Mouse (Mus musculus) liver, postnatal 0 days (tissue): ENCODE data around the gene Tle6. TPM values are rescaled to one million over a fixed set of nuclear protein-coding genes. Genes with fewer than 3 reads are reported as not detected.
A peak's percentile ranks its signal among the peaks of the same experiment; 100 is the strongest.

Experiments
- ATAC-seq: fragments of 200-750 bp; cut with Nextera tagmentation; 2 replicates; pipeline ENCODE4 v1.8.0; 2017; ENCODE audit warnings: mild to moderate bottlenecking, moderate library complexity
- DNase-seq: peaks from one replicate; pipeline ENCODE4 v3.0.0-alpha.2; 2016
- H3K27ac ChIP-seq: fragments of 300-500 bp; sonication (generic); 2 replicates; pipeline ENCODE4 v1.5.1; 2014; ENCODE audit warnings: antibody characterized with exemption, moderate library complexity, mild to moderate bottlenecking, low read depth
- H3K27me3 ChIP-seq: fragments of 300-500 bp; sonication (generic); 2 replicates; pipeline ENCODE4 v1.6.1; 2014; ENCODE audit warnings: low read length, control low read depth, mixed read lengths; ENCODE audit not compliant: insufficient read depth
- H3K36me3 ChIP-seq: fragments of 300-500 bp; sonication (generic); replicated peaks from 2 replicates; pipeline ENCODE4 v1.6.1; 2014; ENCODE audit warnings: mild to moderate bottlenecking, control low read depth, low read length, moderate library complexity, mixed read lengths; ENCODE audit not compliant: insufficient read depth
- H3K4me1 ChIP-seq: fragments of 300-500 bp; sonication (generic); 2 replicates; pipeline ENCODE4 v1.6.1; 2014; ENCODE audit warnings: antibody characterized with exemption, mild to moderate bottlenecking, control low read depth; ENCODE audit not compliant: insufficient read depth
- H3K4me2 ChIP-seq: fragments of 300-500 bp; sonication (generic); 2 replicates; pipeline ENCODE4 v1.6.1; 2014; ENCODE audit warnings: low read depth, mild to moderate bottlenecking, low read length, moderate library complexity, mixed read lengths
- H3K4me3 ChIP-seq: fragments of 300-500 bp; sonication (generic); 2 replicates; pipeline ENCODE4 v1.5.1; 2014; ENCODE audit warnings: low read depth, low read length
- H3K9ac ChIP-seq: fragments of 300-500 bp; sonication (generic); replicated peaks from 2 replicates; pipeline ENCODE4 v1.6.1; 2014; ENCODE audit warnings: mild to moderate bottlenecking, moderate library complexity
- H3K9me3 ChIP-seq: fragments of 300-500 bp; sonication (generic); 2 replicates; pipeline ENCODE4 v1.6.1; 2016; ENCODE audit warnings: mild to moderate bottlenecking, control low read depth, low read length, mixed read lengths
- CTCF ChIP-seq: sonication (generic); IDR thresholded peaks from 2 replicates; pipeline ENCODE4 v1.5.1; 2016; ENCODE audit warnings: antibody characterized with exemption, low read depth
- EP300 ChIP-seq: IDR thresholded peaks from 2 replicates; pipeline ENCODE4 v1.6.1; 2016; ENCODE audit warnings: antibody characterized with exemption, low read depth, mild to moderate bottlenecking
- WGBS: fragments of 180-500 bp; shearing (Covaris S2); extraction: QIAGEN DNeasy Blood & Tissue Kit; methylation state at CpG from one replicate; pipeline ENCODE4 v1.1.7; 2014; ENCODE audit not compliant: insufficient replicate concordance; 5-methylcytosine and 5-hydroxymethylcytosine counted together
- polyA plus RNA-seq: library from polyadenylated mRNA; unstranded; fragments of >200 nt; fragmentation: Nextera tagmentation; extraction: Ambion mirVana; gene quantifications from 2 replicates; pipeline ENCODE4 v1.2.1, GENCODE M21; 2015

Gene Tle6
- polyA plus RNA-seq, 1 experiment from 2014 or later = 3.0 TPM

GRCm38 (mm10) chr10:81626101-81626993 lies 25.5 kb upstream of the Tle6 start:
- 82% methylated on average over 22 of the region's 22 CpGs for WGBS

GRCm38 (mm10) chr10:81623441-81623840 lies 22.6 kb upstream of the Tle6 start:
- Histone ChIP-seq H3K4me3 (no peak overlapping the region), H3K36me3 (peaks cover 10% of the 10 kb centered on the region; the same call in 1 of the 2 replicates), H3K27ac (no peak overlapping the region), H3K27me3 (no peaks in the 10 kb centered on the region), H3K9ac (no peak overlapping the region), H3K4me1 (peaks cover 16% of the 10 kb centered on the region), H3K9me3 (no peaks in the 10 kb centered on the region), H3K4me2 (no peak overlapping the region)
- no peak for ATAC-seq
- no peak for DNase-seq
- WGBS = 59% methylated on average over 8 of the region's 8 CpGs
- TF ChIP-seq EP300 = no peak
- no peak for TF ChIP-seq CTCF

More at GRCm38 (mm10) chr10:81626101-81626993, 25.5 kb upstream of the Tle6 start:
- no peak for DNase-seq
- H3K27me3 ChIP-seq = no peaks in the 10 kb centered on the region
- no peak for ATAC-seq
- peak overlapping the region; percentile 91 for H3K27ac ChIP-seq
- H3K9me3 ChIP-seq = no peaks in the 10 kb centered on the region
- H3K36me3 ChIP-seq = peaks cover 10% of the 10 kb centered on the region; the same call in 1 of the 2 replicates
- peak overlapping the region; percentile 93 for H3K4me2 ChIP-seq
- peak overlapping the region; percentile 73 for H3K9ac ChIP-seq
- peaks cover 17% of the 10 kb centered on the region for H3K4me1 ChIP-seq
- H3K4me3 ChIP-seq = peak overlapping the region; percentile 80
- TF ChIP-seq CTCF (no peak), EP300 (no peak)

- TF ChIP-seq EP300 = no peak
- TF ChIP-seq CTCF = no peak
- Histone ChIP-seq H3K27ac (no peak overlapping the region), H3K9me3 (no peaks in the 10 kb centered on the region), H3K4me1 (no peaks in the 10 kb centered on the region), H3K9ac (no peak overlapping the region), H3K4me3 (no peak overlapping the region), H3K4me2 (no peak overlapping the region), H3K27me3 (no peaks in the 10 kb centered on the region), H3K36me3 (peaks cover 10% of the 10 kb centered on the region; the same call in 1 of the 2 replicates)
- DNase-seq (no peak), ATAC-seq (no peak)
- 55% methylated on average over 9 of the region's 9 CpGs for WGBS
Observed at GRCm38 (mm10) chr10:81620786-81621185, 19.9 kb upstream of the Tle6 start.

- Histone ChIP-seq H3K36me3 (peaks cover 10% of the 10 kb centered on the region; the same call in 1 of the 2 replicates), H3K4me1 (no peaks in the 10 kb centered on the region), H3K4me3 (no peak overlapping the region), H3K9me3 (no peaks in the 10 kb centered on the region), H3K4me2 (no peak overlapping the region), H3K9ac (no peak overlapping the region), H3K27me3 (no peaks in the 10 kb centered on the region), H3K27ac (no peak overlapping the region)
- DNase-seq (no peak), ATAC-seq (no peak)
- TF ChIP-seq CTCF (no peak), EP300 (no peak)
- 61% methylated on average over 5 of the region's 5 CpGs for WGBS
Observed at GRCm38 (mm10) chr10:81619976-81620375, 19.1 kb upstream of the Tle6 start.

GRCm38 (mm10) chr10:81615486-81615885 lies 14.6 kb upstream of the Tle6 start:
- no peaks in the 10 kb centered on the region for H3K9me3 ChIP-seq

GRCm38 (mm10) chr10:81612779-81613178 lies 11.9 kb upstream of the Tle6 start:
- 62% methylated on average over 3 of the region's 3 CpGs for WGBS
- ATAC-seq = no peak
- Histone ChIP-seq H3K9ac (no peak overlapping the region), H3K4me3 (no peak overlapping the region), H3K4me1 (no peaks in the 10 kb centered on the region), H3K9me3 (no peaks in the 10 kb centered on the region), H3K27ac (no peak overlapping the region), H3K27me3 (no peaks in the 10 kb centered on the region), H3K4me2 (no peak overlapping the region), H3K36me3 (no peaks in the 10 kb centered on the region)
- no peak for TF ChIP-seq EP300
- TF ChIP-seq CTCF = no peak
- no peak for DNase-seq

More at GRCm38 (mm10) chr10:81615486-81615885, 14.6 kb upstream of the Tle6 start:
- ATAC-seq (no peak), DNase-seq (no peak)
- no peaks in the 10 kb centered on the region for H3K27me3 ChIP-seq
- no peaks in the 10 kb centered on the region for H3K4me1 ChIP-seq
- TF ChIP-seq CTCF (no peak), EP300 (no peak)
- H3K9ac ChIP-seq = no peak overlapping the region
- WGBS = 79% methylated on average over 6 of the region's 6 CpGs
- H3K4me2 ChIP-seq = no peak overlapping the region
- H3K4me3 ChIP-seq = no peak overlapping the region
- H3K27ac ChIP-seq = no peak overlapping the region
- no peaks in the 10 kb centered on the region for H3K36me3 ChIP-seq
